Mouse (Mus musculus): ENCODE data around the gene Sh3bp4.

DNA sequence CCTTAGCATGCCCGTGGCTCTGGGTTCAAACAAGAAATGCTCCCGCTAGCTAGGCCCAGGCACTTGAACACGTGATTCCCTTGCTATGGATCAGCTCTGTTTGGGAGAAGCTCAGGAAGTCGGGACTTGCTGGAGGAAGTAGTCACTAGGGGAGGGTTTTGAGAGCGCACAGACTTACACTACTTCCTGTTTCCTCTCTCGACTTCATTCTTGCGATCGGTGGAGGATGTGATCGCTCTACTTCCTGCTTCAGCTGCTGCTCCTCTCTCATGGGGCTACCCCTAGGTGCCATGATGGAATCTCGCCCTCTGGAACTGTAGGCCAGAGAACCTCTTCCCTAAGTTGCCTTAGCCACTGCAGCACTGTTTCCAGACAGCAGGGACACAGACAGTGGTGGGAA is 27.3 kb upstream of the Sh3bp4 start:
- TF ChIP-seq CTCF (IDR thresholded peaks at IDR 0.05; ENCODE audit: extremely low read depth, insufficient read depth, insufficient read length, insufficient replicate concordance): no peak
- TF ChIP-seq POLR2A (IDR thresholded peaks at IDR 0.05; ENCODE audit: low read depth, low read length): no peak
